Mouse (Mus musculus): Measurements from ENCODE around the gene Wbp1.
A peak's percentile ranks its signal among the peaks of the same experiment; 100 is the strongest.

DNA sequence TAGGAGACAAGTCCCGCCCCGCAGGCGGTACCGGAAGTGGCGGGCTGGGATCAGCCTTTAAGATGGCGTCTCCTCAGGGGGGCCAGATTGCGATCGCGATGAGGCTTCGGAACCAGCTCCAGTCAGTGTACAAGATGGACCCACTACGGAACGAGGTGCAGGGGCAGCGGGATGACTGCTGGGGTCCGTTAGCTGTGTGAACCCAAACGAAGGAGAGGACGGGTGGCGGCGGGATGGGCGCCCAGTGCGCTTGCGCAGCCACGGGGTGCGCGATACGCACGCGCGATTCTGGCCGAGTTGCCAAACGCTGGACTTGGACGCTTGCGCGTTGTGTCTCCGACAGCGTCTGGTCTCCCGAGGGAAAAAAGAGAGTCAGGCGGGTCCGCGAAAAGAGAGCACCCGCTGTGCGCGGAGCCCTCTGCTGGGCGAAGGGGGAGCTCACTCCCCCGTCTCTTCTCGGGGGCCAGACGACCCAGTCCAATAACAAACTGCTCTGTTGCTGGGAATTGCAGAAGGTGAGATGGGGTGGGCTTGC is 43.0 kb downstream of the Wbp1 start:
- peak in 2 of 3 experiments; percentile 43 to 51; a peak in 5 of 6 replicates for TF ChIP-seq CTCF (IDR thresholded peaks at IDR 0.05 in 2 of 3, conservative IDR thresholded peaks at IDR 0.05 in 1 of 3; ENCODE audit: control insufficient read depth in 1 of 3, insufficient read depth in 1 of 3, low read depth in 2 of 3, low read length in 3 of 3, poor library complexity in 1 of 3, severe bottlenecking in 1 of 3)
- 0 out of 2 replicates have a peak, but pooled peaks have one; percentile 58 for TF ChIP-seq MYC (IDR thresholded peaks at IDR 0.05; ENCODE audit: low read depth, low read length)
- TF ChIP-seq POLR2A (IDR thresholded peaks at IDR 0.05; ENCODE audit: control insufficient read depth in 1 of 2, insufficient read depth in 1 of 2, low read depth in 1 of 2, low read length in 2 of 2, poor library complexity in 1 of 2), result peak in 1 of 2 experiments; percentile 65; a peak in 1 of 4 replicates
- peak; percentile 64 for TF ChIP-seq USF1 (IDR thresholded peaks at IDR 0.05; ENCODE audit: low read depth, low read length)
- TF ChIP-seq RAD21 (IDR thresholded peaks at IDR 0.05; ENCODE audit: low read depth, low read length), result peak; percentile 17
- no peak for TF ChIP-seq MAX (IDR thresholded peaks at IDR 0.05; ENCODE audit: low read length)
- no peak for TF ChIP-seq USF2 (IDR thresholded peaks at IDR 0.05; ENCODE audit: borderline replicate concordance in 1 of 2, insufficient read depth in 1 of 2, low read depth in 1 of 2, low read length in 2 of 2)
- no peak for TF ChIP-seq MAFK (IDR thresholded peaks at IDR 0.05; ENCODE audit: borderline replicate concordance, low read depth, low read length)
- no peak for TF ChIP-seq TCF12 (IDR thresholded peaks at IDR 0.05; ENCODE audit: low read depth, low read length)
- TF ChIP-seq POLR2AphosphoS2 (IDR thresholded peaks at IDR 0.05; ENCODE audit: low read length), result 0 out of 2 replicates have a peak, but pooled peaks have one; percentile 29
- peak; percentile 70 for TF ChIP-seq TBP (IDR thresholded peaks at IDR 0.05; ENCODE audit: low read depth, low read length)
- TF ChIP-seq MYB (IDR thresholded peaks at IDR 0.05; ENCODE audit: low read depth, low read length), result no peak
- no peak for TF ChIP-seq CHD2 (IDR thresholded peaks at IDR 0.05; ENCODE audit: low read length)
- peak; percentile 74 for TF ChIP-seq NELFE (IDR thresholded peaks at IDR 0.05; ENCODE audit: low read depth, low read length)

All from MEL (cell line).